Mouse (Mus musculus) liver, embryonic 15.5 days (tissue): Measurements from ENCODE around the gene Tmbim6. TPM values are rescaled to one million over a fixed set of nuclear protein-coding genes. Genes with fewer than 3 reads are reported as not detected.
"Not testable (repeated sequence)": the region's sequence is repeated elsewhere in the genome, so short reads cannot be mapped to it uniquely, and the experiment has no call there.

ENCODE experiments used
- ATAC-seq: fragments of 200-750 bp; cut with Nextera tagmentation; 2 replicates; pipeline ENCODE4 v1.8.0; 2017; ENCODE audit warnings: moderate number of reproducible peaks, mild to moderate bottlenecking, moderate library complexity; ENCODE audit not compliant: insufficient read depth
- H3K27ac ChIP-seq: fragments of 300-500 bp; sonication (generic); replicated peaks from 2 replicates; pipeline ENCODE4 v1.5.1; 2015; ENCODE audit warnings: mild to moderate bottlenecking, inconsistent platforms
- H3K27me3 ChIP-seq: fragments of 300-500 bp; sonication (generic); 2 replicates; pipeline ENCODE4 v1.6.1; 2015; ENCODE audit warnings: mild to moderate bottlenecking, inconsistent platforms
- H3K36me3 ChIP-seq: fragments of 300-500 bp; sonication (generic); replicated peaks from 2 replicates; pipeline ENCODE4 v1.6.1; 2015; ENCODE audit warnings: moderate library complexity, mild to moderate bottlenecking, inconsistent platforms
- H3K4me1 ChIP-seq: fragments of 300-500 bp; sonication (generic); replicated peaks from 2 replicates; pipeline ENCODE4 v1.6.1; 2015; ENCODE audit warnings: inconsistent platforms
- H3K4me2 ChIP-seq: fragments of 300-500 bp; sonication (generic); 2 replicates; pipeline ENCODE4 v1.6.1; 2015; ENCODE audit warnings: moderate library complexity, mild to moderate bottlenecking, inconsistent platforms
- H3K4me3 ChIP-seq: fragments of 300-500 bp; sonication (generic); replicated peaks from 2 replicates; pipeline ENCODE4 v1.5.1; 2015; ENCODE audit warnings: mild to moderate bottlenecking, inconsistent platforms
- H3K9ac ChIP-seq: fragments of 300-500 bp; sonication (generic); 2 replicates; pipeline ENCODE4 v1.6.1; 2015; ENCODE audit warnings: moderate library complexity, mild to moderate bottlenecking, inconsistent platforms
- H3K9me3 ChIP-seq: fragments of 300-500 bp; sonication (generic); replicated peaks from 2 replicates; pipeline ENCODE4 v1.6.1; 2016; ENCODE audit warnings: inconsistent platforms
- WGBS: fragments of 180-500 bp; shearing (Covaris S2); methylation state at CpG from one replicate; pipeline ENCODE4 v1.1.7; 2015; ENCODE audit warnings: mixed read lengths; ENCODE audit not compliant: insufficient replicate concordance; 5-methylcytosine and 5-hydroxymethylcytosine counted together
- polyA plus RNA-seq: library from polyadenylated mRNA; unstranded; fragments of >200 nt; fragmentation: Nextera tagmentation; extraction: Ambion mirVana; gene quantifications from 2 replicates; pipeline ENCODE4 v1.2.1, GENCODE M21; 2015

Gene Tmbim6
- polyA plus RNA-seq, 1 experiment from 2014 or later = 278 TPM

GRCm38 (mm10) chr15:99386110-99386509 is 6.6 kb upstream of the Tmbim6 start:
- not testable (repeated sequence) for H3K27me3 ChIP-seq, H3K4me3 ChIP-seq, H3K36me3 ChIP-seq, H3K9me3 ChIP-seq, ATAC-seq, H3K27ac ChIP-seq, H3K9ac ChIP-seq, H3K4me2 ChIP-seq
- peaks cover 12% of the 10 kb centered on the region for H3K4me1 ChIP-seq
- 58% methylated on average over 3 of the region's 3 CpGs for WGBS

GRCm38 (mm10) chr15:99386796-99387195 is 5.9 kb upstream of the Tmbim6 start:
- 58% methylated on average over 3 of the region's 3 CpGs for WGBS
- Histone ChIP-seq H3K4me3 (no peak overlapping the region), H3K9ac (no peak overlapping the region), H3K27ac (peak overlapping the region; percentile 51; the same call in 1 of the 2 replicates), H3K36me3 (no peaks in the 10 kb centered on the region), H3K9me3 (no peaks in the 10 kb centered on the region), H3K4me2 (no peak overlapping the region), H3K27me3 (no peaks in the 10 kb centered on the region), H3K4me1 (peaks cover 18% of the 10 kb centered on the region)
- no peak; the same call in 1 of the 2 replicates for ATAC-seq

GRCm38 (mm10) chr15:99387976-99388375 is 4.7 kb upstream of the Tmbim6 start:
- WGBS = 42% methylated on average over 4 of the region's 4 CpGs
- Histone ChIP-seq H3K9ac (no peak overlapping the region), H3K4me1 (peaks cover 26% of the 10 kb centered on the region), H3K4me2 (no peak overlapping the region), H3K9me3 (no peaks in the 10 kb centered on the region), H3K36me3 (no peaks in the 10 kb centered on the region), H3K27me3 (no peaks in the 10 kb centered on the region), H3K4me3 (no peak overlapping the region), H3K27ac (peak overlapping the region; percentile 12; the same call in 1 of the 2 replicates)
- no peak for ATAC-seq

- no peak for ATAC-seq
- H3K27me3 ChIP-seq = no peaks in the 10 kb centered on the region
- H3K9me3 ChIP-seq = no peaks in the 10 kb centered on the region
- no peak overlapping the region for H3K9ac ChIP-seq
- 17% methylated on average over 7 of the region's 7 CpGs for WGBS
- no peak overlapping the region for H3K27ac ChIP-seq
- no peak overlapping the region for H3K4me3 ChIP-seq
- peaks cover 44% of the 10 kb centered on the region for H3K4me1 ChIP-seq
- H3K4me2 ChIP-seq = no peak overlapping the region
- no peaks in the 10 kb centered on the region for H3K36me3 ChIP-seq
Observed at GRCm38 (mm10) chr15:99390472-99391401, 1.9 kb upstream of the Tmbim6 start.

- Histone ChIP-seq H3K9ac (peak overlapping the region; percentile 43; the same call in 1 of the 2 replicates), H3K27me3 (no peaks in the 10 kb centered on the region), H3K9me3 (no peaks in the 10 kb centered on the region), H3K4me3 (peak overlapping the region; percentile 79), H3K36me3 (no peaks in the 10 kb centered on the region), H3K4me1 (peaks cover 52% of the 10 kb centered on the region), H3K4me2 (peak overlapping the region; percentile 88), H3K27ac (peak overlapping the region; percentile 75)
- ATAC-seq = no peak
- WGBS = 61% methylated on average over 6 of the region's 6 CpGs
Observed at GRCm38 (mm10) chr15:99391975-99392374, 707 bp upstream of the Tmbim6 start.

- H3K9me3 ChIP-seq = no peaks in the 10 kb centered on the region
- peaks cover 63% of the 10 kb centered on the region for H3K4me1 ChIP-seq
- H3K4me3 ChIP-seq = peak overlapping the region; percentile 79
- peak overlapping the region; percentile 81 for H3K9ac ChIP-seq
- H3K27me3 ChIP-seq = no peaks in the 10 kb centered on the region
- H3K4me2 ChIP-seq = peak overlapping the region; percentile 67
- WGBS = 2% methylated on average over 24 of the region's 24 CpGs
- peak overlapping the region; percentile 94 for H3K27ac ChIP-seq
- no peaks in the 10 kb centered on the region for H3K36me3 ChIP-seq
- peak; percentile 52 for ATAC-seq
Observed at GRCm38 (mm10) chr15:99393386-99394252, 937 bp downstream of the Tmbim6 start.

GRCm38 (mm10) chr15:99396462-99396861 is 3.8 kb downstream of the Tmbim6 start:
- Histone ChIP-seq H3K4me1 (peaks cover 82% of the 10 kb centered on the region), H3K9ac (no peak overlapping the region), H3K36me3 (peaks cover 12% of the 10 kb centered on the region), H3K4me2 (peak overlapping the region; percentile 67), H3K27me3 (no peaks in the 10 kb centered on the region), H3K9me3 (no peaks in the 10 kb centered on the region), H3K4me3 (peak overlapping the region; percentile 46), H3K27ac (peak overlapping the region; percentile 34; the same call in 1 of the 2 replicates)
- 11% methylated on average over 1 of the region's 1 CpGs for WGBS
- no peak for ATAC-seq

- Histone ChIP-seq H3K9me3 (no peaks in the 10 kb centered on the region), H3K27ac (peak overlapping the region; percentile 34; the same call in 1 of the 2 replicates), H3K4me1 (peaks cover 80% of the 10 kb centered on the region), H3K4me2 (peak overlapping the region; percentile 67), H3K36me3 (peaks cover 13% of the 10 kb centered on the region), H3K9ac (no peak overlapping the region), H3K27me3 (no peaks in the 10 kb centered on the region), H3K4me3 (peak overlapping the region; percentile 3)
- WGBS = 44% methylated on average over 4 of the region's 4 CpGs
- ATAC-seq = no peak
Observed at GRCm38 (mm10) chr15:99396875-99397274, 4.2 kb downstream of the Tmbim6 start.

GRCm38 (mm10) chr15:99397622-99398021 is 4.9 kb downstream of the Tmbim6 start:
- no peaks in the 10 kb centered on the region for H3K9me3 ChIP-seq
- peak overlapping the region; percentile 67; the same call in 1 of the 2 replicates for H3K4me2 ChIP-seq
- no peak for ATAC-seq
- H3K9ac ChIP-seq = no peak overlapping the region
- WGBS = 92% methylated on average over 2 of the region's 2 CpGs
- peaks cover 21% of the 10 kb centered on the region for H3K36me3 ChIP-seq
- H3K27me3 ChIP-seq = no peaks in the 10 kb centered on the region
- H3K4me1 ChIP-seq = peaks cover 79% of the 10 kb centered on the region
- no peak overlapping the region for H3K27ac ChIP-seq
- no peak overlapping the region for H3K4me3 ChIP-seq

GRCm38 (mm10) chr15:99399503-99400245 is 7.0 kb downstream of the Tmbim6 start:
- Histone ChIP-seq H3K9me3 (no peaks in the 10 kb centered on the region), H3K4me1 (peaks cover 86% of the 10 kb centered on the region), H3K9ac (no peak overlapping the region), H3K27me3 (no peaks in the 10 kb centered on the region), H3K36me3 (peaks cover 41% of the 10 kb centered on the region), H3K27ac (no peak overlapping the region), H3K4me3 (no peak overlapping the region), H3K4me2 (peak overlapping the region; percentile 21; the same call in 1 of the 2 replicates)
- no peak for ATAC-seq
- WGBS = 71% methylated on average over 15 of the region's 15 CpGs
